Mouse (Mus musculus) myocyte (in vitro differentiated cells): ENCODE measurements around the gene Gm8138. TPM values are rescaled to one million over a fixed set of nuclear protein-coding genes. Genes with fewer than 3 reads are reported as not detected.
"Not testable (repeated sequence)": the region's sequence is repeated elsewhere in the genome, so short reads cannot be mapped to it uniquely, and the experiment has no call there.

Experiments used
- H3K27me3 ChIP-seq: one replicate; pipeline ENCODE4 v1.6.1; 2011; ENCODE audit not compliant: control insufficient read depth, insufficient read depth, insufficient read length
- H3K36me3 ChIP-seq: one replicate; pipeline ENCODE4 v1.6.1; 2011; ENCODE audit not compliant: control insufficient read depth, insufficient read depth
- H3K4me2 ChIP-seq: one replicate; pipeline ENCODE4 v1.6.1; 2011; ENCODE audit warnings: low read depth, control low read depth
- H3K4me3 ChIP-seq: one replicate; pipeline ENCODE4 v1.5.1; 2011; ENCODE audit warnings: mild to moderate bottlenecking, control low read depth, moderate library complexity
- H3K79me2 ChIP-seq: one replicate; pipeline ENCODE4 v1.6.1; 2011; ENCODE audit not compliant: control insufficient read depth, insufficient read depth
- H3ac ChIP-seq: one replicate; pipeline ENCODE4 v1.6.1; 2011; ENCODE audit not compliant: control insufficient read depth, insufficient read length
- polyA plus RNA-seq: library from polyadenylated mRNA; unstranded; fragments of >200 nt; fragmentation: generic; extraction: Trizol; gene quantifications from one replicate; pipeline ENCODE4 v1.2.1, GENCODE M21; 2012; ENCODE audit warnings: missing spikeins

Gene Gm8138
- not detected for polyA plus RNA-seq

GRCm38 (mm10) chr14:43416250-43416649, at the start of gene Gm8138:
Gm8138 (minus strand) TSS chr14:43416350.
- H3K79me2 ChIP-seq, H3ac ChIP-seq, H3K27me3 ChIP-seq, H3K4me2 ChIP-seq, H3K4me3 ChIP-seq, H3K36me3 ChIP-seq: not testable (repeated sequence)

- not testable (repeated sequence) for H3K36me3 ChIP-seq, H3K27me3 ChIP-seq, H3ac ChIP-seq, H3K4me3 ChIP-seq, H3K79me2 ChIP-seq, H3K4me2 ChIP-seq
Measured at GRCm38 (mm10) chr14:43361713-43362112, 54.4 kb downstream of the Gm8138 start.

Other genes with a start within 250 kb of the Gm8138 start
- gene Gm7233, start 236.5 kb downstream of the Gm8138 start, polyA plus RNA-seq, result not detected
- not detected for gene Gm8122, start 181.0 kb downstream of the Gm8138 start, polyA plus RNA-seq
- gene Gm8126, start 157.7 kb downstream of the Gm8138 start, polyA plus RNA-seq, result 0.10 TPM
- gene Gm9732, start 141.3 kb downstream of the Gm8138 start, polyA plus RNA-seq, result 3.5 TPM
- gene Gm8127, start 122.5 kb downstream of the Gm8138 start, polyA plus RNA-seq, result not detected
- gene 1700001F09Rik, start 68.5 kb downstream of the Gm8138 start, polyA plus RNA-seq, result not detected
- gene Gm5799, start 127.2 kb upstream of the Gm8138 start, polyA plus RNA-seq, result 0.06 TPM
- gene Gm17654, start 162.8 kb upstream of the Gm8138 start, polyA plus RNA-seq, result not detected
- gene Gm10375, start 191.7 kb upstream of the Gm8138 start, polyA plus RNA-seq, result not detected